In the genomic region with DNA sequence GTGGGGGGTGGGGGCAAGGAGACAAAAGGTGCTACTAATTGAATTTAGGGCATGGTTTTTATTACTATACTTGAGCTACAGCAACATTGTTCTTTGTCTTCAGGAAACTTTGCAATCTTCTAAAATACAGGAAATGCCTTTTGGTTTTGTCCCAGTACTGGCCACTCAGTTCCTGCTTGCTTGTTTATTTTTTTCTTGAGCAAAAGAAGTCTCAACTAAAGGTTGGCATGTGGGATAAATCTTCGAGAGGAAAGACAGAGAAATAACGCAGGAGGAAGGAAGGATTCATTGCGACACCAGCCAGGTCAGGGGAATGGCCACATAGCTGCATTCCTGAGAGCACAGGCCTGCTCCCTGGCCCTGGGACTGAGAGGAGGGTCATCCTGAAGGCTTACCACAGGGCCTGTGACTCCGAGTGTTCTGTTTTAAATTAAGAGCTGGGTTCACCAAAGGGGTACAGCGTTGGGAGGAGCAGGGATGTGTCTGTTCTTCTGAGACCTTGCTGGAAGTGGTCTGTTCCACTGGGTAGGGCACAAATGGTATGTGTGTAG, we compare ENCODE assay signal across 10 mouse cellular contexts.
DNase-seq lines count a peak whose midpoint lies in the region; ATAC-seq and TF ChIP-seq lines count a peak whose summit lies in the region.
"Had no signal": no experiment of that assay in that cellular context is flagged by ENCODE, and none has a peak within 500 bp of the region (broad histone marks: within the 10 kb centered on the region; RNA-seq: fewer than 3 reads in every experiment).

No protein-coding gene starts in this region.

- peak; percentile 30 for DNase-seq in lung, postnatal 0 days (ENCODE audit: low spot score)
- DNase-seq in lung, postnatal 25 days (ENCODE audit: low spot score), result no peak
- DNase-seq in embryonic facial prominence, embryonic 11.5 days (ENCODE audit: low spot score), result peak; percentile 66
- DNase-seq in kidney, postnatal 14 days, result peak; percentile 80
- DNase-seq in cerebellum, adult 2 months, result no peak
- DNase-seq in gastrocnemius, postnatal 14 days, result no peak
- DNase-seq in layer of hippocampus, adult 2 months (ENCODE audit: low spot score in 2 of 2), result no peak
- no peak for DNase-seq in urinary bladder, postnatal 10 days (ENCODE audit: low spot score)
- DNase-seq: right cerebral cortex, postnatal 4 days had no signal

- H3K4me1 ChIP-seq in lung, postnatal 0 days (ENCODE audit: insufficient read depth, low read depth, low read length), result peaks cover 2% of the 10 kb centered on the region; the same call in 1 of the 2 replicates
- no peaks in the 10 kb centered on the region for H3K4me1 ChIP-seq in embryonic facial prominence, embryonic 11.5 days (ENCODE audit: control insufficient read depth, insufficient read depth, low read length)
- peaks cover 3% of the 10 kb centered on the region for H3K4me1 ChIP-seq in cerebellum, adult 2 months (ENCODE audit: control insufficient read depth, insufficient read depth, low read length)

- no peak overlapping the region for H3K4me2 ChIP-seq in lung, postnatal 0 days (replicated peaks; ENCODE audit: low read depth, low read length)
- H3K4me2 ChIP-seq in embryonic facial prominence, embryonic 11.5 days (ENCODE audit: low read depth, low read length), result no peak overlapping the region
- H3K4me2 ChIP-seq: lung, embryonic 15.5 days had no signal

- H3K27ac ChIP-seq in lung, postnatal 0 days (ENCODE audit: low read length), result no peak overlapping the region
- H3K27ac ChIP-seq in embryonic facial prominence, embryonic 11.5 days (replicated peaks; ENCODE audit: low read depth, low read length), result no peak overlapping the region
- no peak overlapping the region for H3K27ac ChIP-seq in cerebellum, adult 2 months (ENCODE audit: insufficient read depth, low read length)
- no peak overlapping the region for H3K27ac ChIP-seq in layer of hippocampus, adult 2 months
- H3K27ac ChIP-seq: lung, embryonic 15.5 days had no signal

- no peak for TF ChIP-seq EP300 in lung, postnatal 0 days (IDR thresholded peaks at IDR 0.05)

- H3K9me3 ChIP-seq in lung, postnatal 0 days (ENCODE audit: low read length), result no peaks in the 10 kb centered on the region
- no peaks in the 10 kb centered on the region for H3K9me3 ChIP-seq in embryonic facial prominence, embryonic 11.5 days (replicated peaks; ENCODE audit: control insufficient read depth, low read length)
- H3K9me3 ChIP-seq: lung, embryonic 15.5 days had no signal

- WGBS in lung, postnatal 0 days, result 17% methylated on average over 5 of the region's 5 CpGs
- 8% methylated on average over 5 of the region's 5 CpGs for WGBS in embryonic facial prominence, embryonic 11.5 days
- WGBS in cerebellum, adult 2 months, result 83% methylated on average over 5 of the region's 5 CpGs

- no peaks in the 10 kb centered on the region for H3K36me3 ChIP-seq in lung, postnatal 0 days (ENCODE audit: insufficient read depth, low read length)
- no peaks in the 10 kb centered on the region for H3K36me3 ChIP-seq in embryonic facial prominence, embryonic 11.5 days (replicated peaks; ENCODE audit: control insufficient read depth, insufficient read depth, low read depth, low read length)
- H3K36me3 ChIP-seq: lung, embryonic 15.5 days had no signal

- 0 out of 2 replicates have a peak, but pooled peaks have one; percentile 35 for ATAC-seq in lung, postnatal 0 days
- ATAC-seq in embryonic facial prominence, embryonic 11.5 days (replicated peaks; ENCODE audit: insufficient number of reproducible peaks, low FRiP score, low TSS enrichment, low read depth), result no peak

- no peak overlapping the region for H3K4me3 ChIP-seq in lung, postnatal 0 days (ENCODE audit: low read depth, low read length)
- no peak overlapping the region for H3K4me3 ChIP-seq in embryonic facial prominence, embryonic 11.5 days (ENCODE audit: low read depth, low read length)
- no peak overlapping the region for H3K4me3 ChIP-seq in cerebellum, adult 2 months (replicated peaks; ENCODE audit: insufficient read depth, low read depth, low read length)
- H3K4me3 ChIP-seq in layer of hippocampus, adult 2 months, result no peak overlapping the region
- H3K4me3 ChIP-seq: lung, embryonic 15.5 days had no signal

- TF ChIP-seq POLR2A in cerebellum, adult 2 months (IDR thresholded peaks at IDR 0.05; ENCODE audit: borderline replicate concordance, insufficient read depth, low read length), result no peak

- intact Hi-C loops in gastrocnemius, postnatal 14 days (cut with DNase I; ENCODE audit: low total_unique reads), result no loop called here

- TF ChIP-seq CTCF in lung, postnatal 0 days (IDR thresholded peaks at IDR 0.05), result no peak
- no peak for TF ChIP-seq CTCF in cerebellum, adult 2 months (IDR thresholded peaks at IDR 0.05; ENCODE audit: borderline replicate concordance, insufficient read depth, low read depth, low read length)
- TF ChIP-seq CTCF in layer of hippocampus, adult 2 months (conservative IDR thresholded peaks at IDR 0.05), result no peak

- no peak overlapping the region for H3K9ac ChIP-seq in lung, postnatal 0 days (replicated peaks; ENCODE audit: low read depth)
- no peak overlapping the region for H3K9ac ChIP-seq in embryonic facial prominence, embryonic 11.5 days (replicated peaks; ENCODE audit: low read length)
- H3K9ac ChIP-seq: lung, embryonic 15.5 days had no signal

- no peaks in the 10 kb centered on the region for H3K27me3 ChIP-seq in lung, postnatal 0 days (replicated peaks; ENCODE audit: insufficient read depth, low read length)
- H3K27me3 ChIP-seq in embryonic facial prominence, embryonic 11.5 days (ENCODE audit: control insufficient read depth, insufficient read depth, low read length), result no peaks in the 10 kb centered on the region
- H3K27me3 ChIP-seq in cerebellum, adult 2 months (ENCODE audit: control insufficient read depth, insufficient read depth, low read length), result no peaks in the 10 kb centered on the region
- H3K27me3 ChIP-seq: lung, embryonic 15.5 days had no signal

Comparison
In these comparisons a context has a peak if more than half of its experiments do, and no peak if none do; other contexts are left out.
1. DNase-seq: peak in lung, postnatal 0 days (single experiment), embryonic facial prominence, embryonic 11.5 days (single experiment) and kidney, postnatal 14 days (single experiment); none in lung, postnatal 25 days (single experiment), cerebellum, adult 2 months (0 of 2), gastrocnemius, postnatal 14 days (single experiment), layer of hippocampus, adult 2 months (0 of 2) and urinary bladder, postnatal 10 days (single experiment).